Mouse (Mus musculus): ENCODE measurements at regions not wholly inside any gene's neighbourhood (a gene's known extent, or its start where the extent isn't known, plus 50 kb on each side); places are given as distances from the start of the nearest gene placed in this dataset.

DNA sequence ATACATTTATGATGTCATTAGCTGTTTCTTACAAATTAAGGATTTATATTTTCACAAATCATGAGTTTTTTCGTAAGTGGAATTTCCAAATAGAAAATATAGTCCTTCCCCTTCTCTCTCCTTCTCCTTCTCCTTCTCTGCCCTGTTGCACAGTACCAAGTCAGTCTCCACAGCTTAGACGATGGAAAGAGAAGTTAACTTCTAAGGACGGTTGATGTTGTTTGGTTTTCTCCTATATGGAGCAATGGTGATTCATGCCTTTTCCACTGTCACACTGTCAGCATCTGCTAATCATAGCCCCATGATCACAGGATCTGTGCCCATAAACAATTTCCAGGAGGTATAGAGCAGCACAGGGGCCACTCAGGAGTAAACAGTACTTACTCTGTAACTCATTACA is 131.2 kb upstream of the Prdm1 start:
- TF ChIP-seq CTCF (IDR thresholded peaks at IDR 0.05 in 2 of 3, conservative IDR thresholded peaks at IDR 0.05 in 1 of 3; ENCODE audit: control insufficient read depth in 1 of 3, insufficient read depth in 1 of 3, low read depth in 2 of 3, low read length in 3 of 3, poor library complexity in 1 of 3, severe bottlenecking in 1 of 3) (no peak), EP300 (IDR thresholded peaks at IDR 0.05; ENCODE audit: low read depth in 1 of 2, low read length in 2 of 2) (no peak), POLR2A (IDR thresholded peaks at IDR 0.05; ENCODE audit: control insufficient read depth in 1 of 2, insufficient read depth in 1 of 2, low read depth in 1 of 2, low read length in 2 of 2, poor library complexity in 1 of 2) (no peak), ZMIZ1 (IDR thresholded peaks at IDR 0.05; ENCODE audit: low read depth, low read length) (no peak)

All from MEL (cell line).